Mouse (Mus musculus): ENCODE measurements around the gene Yeats2. TPM values are rescaled to one million over a fixed set of nuclear protein-coding genes. Genes with fewer than 3 reads are reported as not detected.

The Yeats2 gene
- polyA plus RNA-seq, 1 experiment from 2014 or later = 21.7 TPM

- Histone ChIP-seq H3K4me2 (replicated peaks) (no peak overlapping the region), H3K4me3 (replicated peaks) (no peak overlapping the region), H3K4me1 (replicated peaks) (no peaks in the 10 kb centered on the region), H3K9ac (no peak overlapping the region), H3K9me3 (no peaks in the 10 kb centered on the region), H3K27ac (no peak overlapping the region), H3K36me3 (no peaks in the 10 kb centered on the region), H3K27me3 (replicated peaks) (no peaks in the 10 kb centered on the region)
- ATAC-seq = no peak
- 63% methylated on average over 2 of the region's 2 CpGs for WGBS
Observed at GRCm38 (mm10) chr16:20130397-20130796, 10.5 kb upstream of the Yeats2 start.

DNA sequence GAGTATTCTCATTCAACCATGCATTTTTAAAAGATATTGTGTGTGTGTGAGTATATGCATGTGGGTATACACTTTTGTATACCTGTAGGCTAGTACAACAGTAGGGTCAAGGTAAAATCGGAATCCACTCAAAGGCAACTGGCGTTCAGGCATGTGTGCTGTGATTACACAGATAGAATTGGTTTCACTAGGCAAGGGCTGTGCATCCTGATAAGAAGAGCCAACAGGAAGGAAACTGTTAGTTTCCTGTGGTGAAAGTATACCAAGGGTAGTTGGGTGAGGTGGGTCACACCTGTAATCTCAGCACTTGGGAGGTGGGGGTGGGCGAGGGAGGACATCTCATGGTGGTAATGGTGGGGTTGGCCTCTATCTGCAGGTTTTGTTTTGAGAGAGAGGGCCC, 3.7 kb downstream of the Yeats2 start:
- no peaks in the 10 kb centered on the region for H3K9me3 ChIP-seq
- H3K4me1 ChIP-seq (replicated peaks) = peaks cover 16% of the 10 kb centered on the region; the same call in 1 of the 2 replicates
- H3K4me2 ChIP-seq (replicated peaks) = no peak overlapping the region
- no peaks in the 10 kb centered on the region for H3K36me3 ChIP-seq
- H3K27me3 ChIP-seq (replicated peaks) = no peaks in the 10 kb centered on the region
- no peak for ATAC-seq
- no peak overlapping the region for H3K9ac ChIP-seq
- WGBS = 93% methylated on average over 3 of the region's 3 CpGs
- H3K4me3 ChIP-seq (replicated peaks) = no peak overlapping the region
- no peak overlapping the region for H3K27ac ChIP-seq

DNA sequence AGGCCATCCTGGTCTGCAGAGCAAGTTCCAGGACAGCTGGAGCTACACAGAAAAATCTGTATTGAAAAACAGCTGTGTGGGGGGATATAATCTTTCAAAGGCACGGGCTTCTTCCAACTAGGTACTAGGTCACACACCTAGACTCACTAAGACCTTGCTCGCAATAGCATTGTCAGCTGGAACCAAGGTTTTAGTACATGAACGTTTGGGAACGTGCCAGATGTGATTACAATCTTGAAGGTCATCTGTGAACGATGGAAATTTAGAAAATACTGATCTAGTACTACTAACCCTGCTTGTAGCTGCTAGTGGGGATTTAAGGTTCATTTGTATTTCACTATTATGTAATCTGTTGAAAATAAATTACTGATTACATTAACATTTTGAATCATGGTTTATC, 11.1 kb downstream of the Yeats2 start:
- no peaks in the 10 kb centered on the region for H3K9me3 ChIP-seq
- WGBS = 55% methylated on average over 5 of the region's 5 CpGs
- no peaks in the 10 kb centered on the region for H3K4me1 ChIP-seq (replicated peaks)
- no peaks in the 10 kb centered on the region for H3K27me3 ChIP-seq (replicated peaks)
- H3K9ac ChIP-seq = no peak overlapping the region
- H3K27ac ChIP-seq = no peak overlapping the region
- ATAC-seq = no peak
- peaks cover 5% of the 10 kb centered on the region; the same call in 1 of the 2 replicates for H3K36me3 ChIP-seq
- H3K4me3 ChIP-seq (replicated peaks) = no peak overlapping the region
- H3K4me2 ChIP-seq (replicated peaks) = no peak overlapping the region

DNA sequence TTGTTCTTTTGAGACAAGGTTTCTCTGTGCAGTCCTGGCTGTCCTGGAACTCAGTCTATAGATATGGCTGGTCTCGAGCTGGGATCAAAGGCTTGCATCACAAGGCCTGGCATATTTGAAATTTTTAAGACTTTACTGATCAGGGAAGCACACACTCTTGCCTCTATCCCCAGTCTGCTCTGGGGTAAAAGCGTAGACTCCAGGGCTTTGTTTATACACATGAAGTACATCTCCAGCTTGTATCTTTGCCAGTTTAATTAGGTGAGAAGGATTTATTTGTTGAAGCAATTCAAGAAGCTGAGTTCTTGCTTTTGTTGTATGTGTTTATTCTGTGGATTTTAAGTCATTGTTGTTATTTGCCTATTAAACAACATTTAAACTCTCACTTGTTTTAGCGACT, 12.9 kb downstream of the Yeats2 start:
- Histone ChIP-seq H3K4me1 (replicated peaks) (no peaks in the 10 kb centered on the region), H3K4me3 (replicated peaks) (no peak overlapping the region), H3K27me3 (replicated peaks) (no peaks in the 10 kb centered on the region), H3K4me2 (replicated peaks) (no peak overlapping the region), H3K27ac (no peak overlapping the region), H3K36me3 (peaks cover 8% of the 10 kb centered on the region), H3K9ac (no peak overlapping the region), H3K9me3 (no peaks in the 10 kb centered on the region)
- no peak for ATAC-seq
- WGBS = 63% methylated on average over 3 of the region's 3 CpGs

DNA sequence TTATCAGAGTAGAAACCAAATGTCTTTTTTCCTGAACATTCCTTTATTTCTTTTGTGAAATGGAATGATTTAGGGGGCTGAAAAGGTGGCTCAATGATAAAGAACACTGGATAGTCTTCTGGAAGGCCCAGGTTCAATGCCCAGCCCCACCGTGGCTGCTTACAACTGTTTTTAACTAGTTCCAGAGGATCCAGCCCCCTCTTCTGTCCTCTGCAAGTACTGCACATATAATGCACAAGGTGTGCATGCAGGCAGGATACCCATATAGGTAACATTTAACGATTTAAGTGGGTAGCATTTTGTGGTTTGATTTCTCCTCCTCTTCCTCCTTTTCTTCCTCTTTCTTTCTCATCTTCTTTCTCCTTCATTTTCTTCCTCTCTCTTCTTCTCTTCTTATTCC, 19.3 kb downstream of the Yeats2 start:
- 85% methylated on average over 2 of the region's 2 CpGs for WGBS

DNA sequence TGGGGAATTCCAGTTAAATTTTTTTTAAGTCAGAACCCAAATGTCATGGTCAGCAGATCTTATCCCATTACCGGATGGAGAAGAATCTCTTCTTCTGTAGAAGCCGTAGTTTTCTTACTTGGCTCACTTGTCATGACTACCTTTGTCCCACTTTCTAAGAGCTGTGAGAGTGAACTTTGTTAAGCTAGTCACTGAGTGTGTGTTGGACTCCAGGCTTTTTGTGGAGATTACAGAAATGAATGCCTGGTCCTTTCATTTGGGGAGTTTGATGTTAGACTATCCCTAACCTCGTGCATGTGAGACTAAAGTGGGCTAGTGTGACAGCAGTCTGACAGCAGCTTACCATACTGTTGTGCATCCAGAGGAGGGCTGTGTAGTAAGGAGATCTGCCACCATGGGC, 28.2 kb downstream of the Yeats2 start:
- no peak overlapping the region for H3K9ac ChIP-seq
- H3K4me2 ChIP-seq (replicated peaks) = no peak overlapping the region
- H3K9me3 ChIP-seq = no peaks in the 10 kb centered on the region
- 86% methylated on average over 3 of the region's 3 CpGs for WGBS
- H3K27ac ChIP-seq = no peak overlapping the region
- no peak for ATAC-seq
- no peak overlapping the region for H3K4me3 ChIP-seq (replicated peaks)
- H3K27me3 ChIP-seq (replicated peaks) = no peaks in the 10 kb centered on the region
- H3K36me3 ChIP-seq = peaks cover 18% of the 10 kb centered on the region; the same call in 1 of the 2 replicates
- H3K4me1 ChIP-seq (replicated peaks) = no peaks in the 10 kb centered on the region

More for the DNA sequence above, 19.3 kb downstream of the Yeats2 start:
- Histone ChIP-seq H3K4me2 (replicated peaks) (no peak overlapping the region), H3K36me3 (peaks cover 33% of the 10 kb centered on the region), H3K27ac (no peak overlapping the region), H3K4me1 (replicated peaks) (no peaks in the 10 kb centered on the region), H3K4me3 (replicated peaks) (no peak overlapping the region), H3K27me3 (replicated peaks) (no peaks in the 10 kb centered on the region), H3K9me3 (no peaks in the 10 kb centered on the region), H3K9ac (no peak overlapping the region)
- no peak for ATAC-seq

DNA sequence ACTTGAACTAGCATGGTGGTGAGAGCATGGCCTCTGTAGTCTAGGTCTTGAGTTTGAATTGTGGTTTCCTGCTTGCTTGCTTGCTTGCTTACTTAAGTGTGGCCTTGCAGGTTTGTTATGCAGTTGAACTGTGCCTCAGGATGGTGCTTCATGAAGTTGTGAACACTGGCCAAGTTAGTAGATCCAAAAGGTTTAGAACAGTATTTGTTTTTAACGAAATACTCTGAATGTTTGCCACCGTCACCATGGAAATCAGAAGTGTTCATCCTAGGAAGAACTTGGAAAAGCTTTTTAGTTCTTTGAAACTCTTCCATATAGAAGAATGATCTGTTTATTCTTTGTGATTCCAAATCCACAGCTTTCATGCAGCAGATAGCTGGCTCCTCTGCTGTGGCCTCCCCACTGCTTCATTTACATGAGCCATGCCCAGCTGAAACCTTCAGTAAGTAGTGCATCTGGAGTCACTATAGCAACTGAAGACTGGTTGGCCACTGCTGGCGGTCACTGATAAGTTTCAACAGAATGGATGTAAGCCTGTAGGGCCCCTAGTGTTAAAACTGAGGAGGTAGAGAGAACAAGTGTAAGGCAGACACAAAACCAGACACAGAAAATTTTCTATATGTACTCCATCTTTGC, 28.7 kb downstream of the Yeats2 start:
- H3K36me3 ChIP-seq = peaks cover 20% of the 10 kb centered on the region; the same call in 1 of the 2 replicates
- no peaks in the 10 kb centered on the region for H3K9me3 ChIP-seq
- H3K4me3 ChIP-seq (replicated peaks) = no peak overlapping the region
- H3K9ac ChIP-seq = no peak overlapping the region
- no peak overlapping the region for H3K27ac ChIP-seq
- H3K27me3 ChIP-seq (replicated peaks) = no peaks in the 10 kb centered on the region
- no peaks in the 10 kb centered on the region for H3K4me1 ChIP-seq (replicated peaks)
- no peak overlapping the region for H3K4me2 ChIP-seq (replicated peaks)
- 71% methylated on average over 3 of the region's 3 CpGs for WGBS
- ATAC-seq = no peak

GRCm38 (mm10) chr16:20179406-20180175, 38.7 kb downstream of the Yeats2 start:
- no peak overlapping the region for H3K4me3 ChIP-seq (replicated peaks)
- H3K27me3 ChIP-seq (replicated peaks) = no peaks in the 10 kb centered on the region
- 86% methylated on average over 23 of the region's 23 CpGs for WGBS
- no peaks in the 10 kb centered on the region for H3K4me1 ChIP-seq (replicated peaks)
- no peak for ATAC-seq
- H3K9me3 ChIP-seq = no peaks in the 10 kb centered on the region
- H3K27ac ChIP-seq = no peak overlapping the region
- H3K4me2 ChIP-seq (replicated peaks) = no peak overlapping the region
- H3K9ac ChIP-seq = no peak overlapping the region
- H3K36me3 ChIP-seq = peaks cover 29% of the 10 kb centered on the region

GRCm38 (mm10) chr16:20185368-20185767, 44.5 kb downstream of the Yeats2 start:
- no peak for ATAC-seq
- no peaks in the 10 kb centered on the region for H3K9me3 ChIP-seq
- no peaks in the 10 kb centered on the region for H3K4me1 ChIP-seq (replicated peaks)
- WGBS = 67% methylated on average over 2 of the region's 2 CpGs
- H3K9ac ChIP-seq = no peak overlapping the region
- H3K4me3 ChIP-seq (replicated peaks) = no peak overlapping the region
- peaks cover 29% of the 10 kb centered on the region for H3K36me3 ChIP-seq
- no peaks in the 10 kb centered on the region for H3K27me3 ChIP-seq (replicated peaks)
- H3K27ac ChIP-seq = no peak overlapping the region
- no peak overlapping the region for H3K4me2 ChIP-seq (replicated peaks)

- Histone ChIP-seq H3K4me3 (replicated peaks) (no peak overlapping the region), H3K4me1 (replicated peaks) (peaks cover 2% of the 10 kb centered on the region; the same call in 1 of the 2 replicates), H3K27ac (no peak overlapping the region), H3K27me3 (replicated peaks) (no peaks in the 10 kb centered on the region), H3K4me2 (replicated peaks) (no peak overlapping the region), H3K9me3 (no peaks in the 10 kb centered on the region), H3K9ac (no peak overlapping the region), H3K36me3 (peaks cover 29% of the 10 kb centered on the region)
- WGBS = 77% methylated on average over 3 of the region's 3 CpGs
- no peak for ATAC-seq
Observed at GRCm38 (mm10) chr16:20191161-20191882, 50.5 kb downstream of the Yeats2 start.

GRCm38 (mm10) chr16:20192043-20192442, 51.2 kb downstream of the Yeats2 start:
- H3K9me3 ChIP-seq = no peaks in the 10 kb centered on the region
- peak; percentile 91 for ATAC-seq
- no peak overlapping the region for H3K4me2 ChIP-seq (replicated peaks)
- H3K4me1 ChIP-seq (replicated peaks) = peaks cover 2% of the 10 kb centered on the region; the same call in 1 of the 2 replicates
- no peak overlapping the region for H3K4me3 ChIP-seq (replicated peaks)
- no peaks in the 10 kb centered on the region for H3K27me3 ChIP-seq (replicated peaks)
- peaks cover 26% of the 10 kb centered on the region for H3K36me3 ChIP-seq
- peak overlapping the region; percentile 45 for H3K27ac ChIP-seq
- no peak overlapping the region for H3K9ac ChIP-seq

DNA sequence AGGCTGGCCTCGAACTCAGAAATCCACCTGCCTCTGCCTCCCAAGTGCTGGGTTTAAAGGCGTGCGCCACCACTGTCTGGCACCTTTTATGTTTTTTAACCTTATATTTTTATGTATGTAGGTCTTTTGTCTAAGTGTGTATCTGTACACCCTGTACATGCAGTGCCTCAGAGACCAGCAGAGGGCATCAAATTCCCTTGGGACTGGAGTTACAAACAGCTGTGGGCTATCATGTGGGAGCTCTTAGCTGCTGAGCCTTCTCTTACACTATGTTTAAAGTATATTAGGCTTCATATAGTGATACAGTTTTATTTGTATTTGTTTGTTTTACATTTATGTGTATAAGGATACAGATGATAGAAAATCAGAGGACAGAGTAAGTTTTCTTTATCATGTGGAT, 54.7 kb downstream of the Yeats2 start:
- Histone ChIP-seq H3K36me3 (peaks cover 23% of the 10 kb centered on the region), H3K4me3 (replicated peaks) (no peak overlapping the region), H3K27ac (no peak overlapping the region), H3K27me3 (replicated peaks) (no peaks in the 10 kb centered on the region), H3K4me2 (replicated peaks) (no peak overlapping the region), H3K9ac (no peak overlapping the region), H3K4me1 (replicated peaks) (peaks cover 2% of the 10 kb centered on the region; the same call in 1 of the 2 replicates), H3K9me3 (no peaks in the 10 kb centered on the region)
- ATAC-seq = no peak
- 98% methylated on average over 3 of the region's 3 CpGs for WGBS
